Mouse (Mus musculus) brain, embryonic 14.5 days (tissue): ENCODE measurements at regions not wholly inside any gene's neighbourhood (a gene's known extent, or its start where the extent isn't known, plus 50 kb on each side); places are given as distances from the start of the nearest gene placed in this dataset.

ENCODE experiments used
- DNase-seq: peaks from one replicate; pipeline ENCODE4 v3.0.0-alpha.2; 2011; ENCODE audit warnings: low read depth
- CTCF ChIP-seq: fragments of 200-500 bp; IDR thresholded peaks from 2 replicates; pipeline ENCODE4 v1.5.1; 2012; ENCODE audit warnings: inconsistent platforms, mild to moderate bottlenecking, moderate library complexity, borderline replicate concordance; ENCODE audit not compliant: insufficient read depth, insufficient read length; ENCODE audit errors: extremely low read depth
- POLR2A ChIP-seq: fragments of 200-500 bp; IDR thresholded peaks from 2 replicates; pipeline ENCODE4 v1.6.1; 2012; ENCODE audit warnings: mild to moderate bottlenecking, inconsistent platforms, borderline replicate concordance; ENCODE audit not compliant: poor library complexity, insufficient read depth, insufficient read length, severe bottlenecking; ENCODE audit errors: extremely low read depth

DNA sequence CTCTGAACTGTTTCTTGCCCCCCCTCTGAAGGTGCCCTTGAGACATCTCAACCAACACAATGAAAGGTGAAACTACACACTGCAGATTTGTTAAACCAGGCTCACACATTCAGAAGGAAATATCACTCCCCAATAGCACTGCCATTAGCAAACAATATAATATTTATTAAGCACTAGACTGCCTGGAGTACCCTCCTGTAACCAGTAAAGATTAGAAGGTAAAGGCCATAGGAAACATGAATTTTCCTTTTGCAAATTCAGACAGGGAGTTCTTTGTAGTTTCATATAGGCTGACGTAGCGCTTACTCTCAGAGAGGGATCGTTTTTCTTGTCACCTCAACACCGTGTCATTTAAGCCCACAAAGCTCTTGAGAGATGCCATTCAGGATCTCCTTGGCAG, 342.1 kb downstream of the Rab28 start:
- TF ChIP-seq CTCF = no peak
- no peak for TF ChIP-seq POLR2A
- DNase-seq = no peak

GRCm38 (mm10) chr5:41348410-41348821, 359.5 kb downstream of the Rab28 start:
- TF ChIP-seq CTCF (no peak), POLR2A (no peak)
- no peak for DNase-seq

- TF ChIP-seq CTCF (no peak), POLR2A (no peak)
- no peak for DNase-seq
These were observed 360.5 kb downstream of the Rab28 start for GRCm38 (mm10) chr5:41347416-41347815.

- no peak for DNase-seq
- TF ChIP-seq CTCF (no peak), POLR2A (no peak)
These were observed 367.4 kb downstream of the Rab28 start for GRCm38 (mm10) chr5:41340581-41340980.

DNA sequence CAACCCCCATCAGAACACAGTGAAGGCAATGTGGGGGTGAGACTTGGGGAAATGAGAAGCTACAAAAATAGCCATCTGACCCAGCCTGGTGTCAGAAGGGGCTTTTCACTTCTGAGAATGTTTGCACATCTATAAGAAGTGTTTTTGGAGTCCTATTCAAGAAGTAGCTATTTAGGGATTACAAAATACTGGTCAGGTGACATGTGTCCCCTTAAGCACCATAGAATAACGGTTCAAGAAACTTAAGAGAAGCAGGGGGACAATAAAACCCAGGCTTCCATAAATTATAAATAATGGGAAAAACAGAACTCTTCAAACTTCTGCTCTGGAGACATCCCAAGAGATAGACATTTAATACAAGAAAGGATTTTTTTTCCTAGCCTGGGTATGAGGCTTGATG, 411.5 kb downstream of the Rab28 start:
- no peak for DNase-seq
- no peak for TF ChIP-seq CTCF
- TF ChIP-seq POLR2A = no peak

- no peak for DNase-seq
- TF ChIP-seq CTCF = no peak
- TF ChIP-seq POLR2A = no peak
These were observed 441.2 kb downstream of the Rab28 start for GRCm38 (mm10) chr5:41266731-41267130.

DNA sequence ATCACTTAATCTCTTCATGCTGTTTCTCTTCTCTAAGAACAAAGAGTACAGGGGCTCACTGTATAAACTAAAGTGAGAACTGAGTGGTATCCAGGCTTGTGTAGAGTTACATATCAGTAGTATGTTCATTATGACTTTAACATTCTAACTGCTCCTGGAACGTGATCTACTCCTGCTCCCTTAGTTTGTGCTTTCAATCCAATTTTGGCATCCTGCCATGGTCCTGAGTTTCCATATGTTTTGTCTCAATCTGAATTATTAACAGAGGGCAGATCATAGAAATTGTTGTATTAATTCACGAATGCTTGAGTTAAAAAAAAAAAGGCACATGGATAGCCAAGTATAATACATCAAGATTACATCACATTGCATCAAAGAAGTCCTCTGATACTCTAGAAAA, 441.6 kb downstream of the Rab28 start:
- DNase-seq = no peak
- TF ChIP-seq CTCF (no peak), POLR2A (no peak)

DNA sequence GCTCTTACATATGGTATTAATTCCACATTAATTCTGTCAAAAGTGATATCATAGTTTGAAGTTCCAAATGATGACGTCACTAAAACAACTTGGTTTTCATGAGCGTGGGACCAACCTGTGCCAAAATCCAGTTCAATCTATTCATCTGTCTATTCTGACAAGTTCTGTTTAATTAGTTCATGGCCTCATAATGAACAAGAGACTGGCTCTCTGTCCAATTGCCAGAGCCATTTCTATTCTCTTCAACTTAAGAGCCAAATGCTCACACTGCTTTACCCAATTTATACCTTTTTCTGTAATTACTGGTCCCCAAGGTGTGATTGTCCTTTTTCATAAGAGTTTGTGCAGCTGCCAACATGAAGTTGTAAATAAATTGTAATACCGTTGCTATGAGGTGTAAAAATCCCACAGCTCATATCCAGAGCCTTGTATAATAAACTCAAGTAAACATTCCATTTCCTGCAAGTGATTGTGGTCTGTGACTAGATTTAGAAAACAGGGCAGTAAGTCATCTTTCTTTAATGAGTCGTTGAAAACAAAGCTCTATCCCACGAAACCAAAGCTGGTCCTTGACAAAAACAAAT, 446.2 kb downstream of the Rab28 start:
- no peak for TF ChIP-seq POLR2A
- no peak for TF ChIP-seq CTCF
- peak; percentile 69 for DNase-seq
